Mouse (Mus musculus) midbrain, embryonic 14.5 days (tissue): Measurements from ENCODE around the gene Ica1. TPM values are rescaled to one million over a fixed set of nuclear protein-coding genes. Genes with fewer than 3 reads are reported as not detected.

Source experiments
- ATAC-seq: fragments of 200-750 bp; cut with Nextera tagmentation; 2 replicates; pipeline ENCODE4 v1.8.0; 2017; ENCODE audit warnings: moderate number of reproducible peaks, moderate library complexity; ENCODE audit not compliant: low FRiP score, low TSS enrichment
- DNase-seq: peaks from one replicate; pipeline ENCODE4 v3.0.0-alpha.2; 2015
- H3K27ac ChIP-seq: fragments of 300-500 bp; sonication (generic); replicated peaks from 2 replicates; pipeline ENCODE4 v1.5.1; 2014; ENCODE audit warnings: mild to moderate bottlenecking, low read depth, low read length, moderate library complexity
- H3K27me3 ChIP-seq: fragments of 300-500 bp; sonication (generic); 2 replicates; pipeline ENCODE4 v1.6.1; 2014; ENCODE audit warnings: low read length, control low read depth, mixed read lengths; ENCODE audit not compliant: control insufficient read depth, insufficient read depth
- H3K36me3 ChIP-seq: fragments of 300-500 bp; sonication (generic); 2 replicates; pipeline ENCODE4 v1.6.1; 2014; ENCODE audit warnings: low read length, control low read depth; ENCODE audit not compliant: control insufficient read depth, insufficient read depth
- H3K4me1 ChIP-seq: fragments of 300-500 bp; sonication (generic); 2 replicates; pipeline ENCODE4 v1.6.1; 2014; ENCODE audit warnings: mild to moderate bottlenecking, antibody characterized with exemption, low read length, control low read depth; ENCODE audit not compliant: control insufficient read depth, insufficient read depth
- H3K4me2 ChIP-seq: fragments of 300-500 bp; sonication (generic); 2 replicates; pipeline ENCODE4 v1.6.1; 2014; ENCODE audit warnings: mild to moderate bottlenecking, low read length, moderate library complexity
- H3K4me3 ChIP-seq: fragments of 300-500 bp; sonication (generic); replicated peaks from 2 replicates; pipeline ENCODE4 v1.5.1; 2014; ENCODE audit warnings: low read depth, low read length
- H3K9ac ChIP-seq: fragments of 300-500 bp; sonication (generic); replicated peaks from 2 replicates; pipeline ENCODE4 v1.6.1; 2014; ENCODE audit warnings: mild to moderate bottlenecking, low read length, moderate library complexity
- H3K9me3 ChIP-seq: fragments of 300-500 bp; sonication (generic); 2 replicates; pipeline ENCODE4 v1.6.1; 2016; ENCODE audit warnings: low read length, control low read depth, mixed read lengths; ENCODE audit not compliant: control insufficient read depth
- WGBS: fragments of 180-500 bp; shearing (Covaris S2); extraction: QIAGEN DNeasy Blood & Tissue Kit; methylation state at CpG from one replicate; pipeline ENCODE4 v1.1.7; 2014; 5-methylcytosine and 5-hydroxymethylcytosine counted together
- polyA plus RNA-seq: library from polyadenylated mRNA; unstranded; fragments of >200 nt; fragmentation: Nextera tagmentation; extraction: Ambion mirVana; gene quantifications from 2 replicates; pipeline ENCODE4 v1.2.1, GENCODE M21; 2014

Gene Ica1
- polyA plus RNA-seq, 1 experiment from 2014 or later: 59.0 TPM

DNA sequence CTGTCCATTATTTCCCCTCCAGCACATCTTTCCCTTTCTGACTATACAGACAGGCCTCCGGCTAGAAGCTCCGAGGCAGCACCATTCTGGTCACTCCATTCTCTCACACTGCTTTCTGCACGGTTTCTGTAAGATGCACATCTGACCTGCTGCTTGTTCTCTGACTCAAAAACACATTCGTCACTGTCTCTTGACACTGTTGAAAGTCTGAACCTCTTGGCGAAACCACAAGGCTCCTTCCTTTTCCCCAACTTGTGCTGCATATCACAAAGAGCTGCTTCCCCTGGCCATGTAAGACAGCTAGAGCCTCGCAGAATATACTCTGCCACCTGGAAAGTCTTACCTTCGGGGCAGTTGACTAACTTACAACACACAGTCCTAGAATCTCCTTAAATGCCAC lies 6.7 kb downstream of the Ica1 start:
- Histone ChIP-seq H3K4me2 (no peak overlapping the region), H3K4me1 (no peaks in the 10 kb centered on the region), H3K9me3 (no peaks in the 10 kb centered on the region), H3K27me3 (no peaks in the 10 kb centered on the region), H3K36me3 (no peaks in the 10 kb centered on the region), H3K4me3 (no peak overlapping the region), H3K9ac (no peak overlapping the region), H3K27ac (no peak overlapping the region)
- 88% methylated on average over 7 of the region's 7 CpGs for WGBS
- DNase-seq: no peak
- ATAC-seq: no peak

GRCm38 (mm10) chr6:8770341-8770740 lies 7.9 kb downstream of the Ica1 start:
- no peaks in the 10 kb centered on the region for H3K27me3 ChIP-seq
- H3K36me3 ChIP-seq: no peaks in the 10 kb centered on the region
- no peaks in the 10 kb centered on the region for H3K9me3 ChIP-seq
- no peak overlapping the region for H3K9ac ChIP-seq
- 85% methylated on average over 10 of the region's 10 CpGs for WGBS
- H3K4me3 ChIP-seq: no peak overlapping the region
- no peaks in the 10 kb centered on the region for H3K4me1 ChIP-seq
- DNase-seq (no peak), ATAC-seq (no peak)
- H3K27ac ChIP-seq: no peak overlapping the region
- no peak overlapping the region for H3K4me2 ChIP-seq

GRCm38 (mm10) chr6:8769803-8770202 lies 8.5 kb downstream of the Ica1 start:
- Histone ChIP-seq H3K27ac (no peak overlapping the region), H3K4me1 (no peaks in the 10 kb centered on the region), H3K9me3 (no peaks in the 10 kb centered on the region), H3K4me3 (no peak overlapping the region), H3K4me2 (no peak overlapping the region), H3K9ac (no peak overlapping the region), H3K27me3 (no peaks in the 10 kb centered on the region), H3K36me3 (no peaks in the 10 kb centered on the region)
- ATAC-seq (no peak), DNase-seq (peak; percentile 18)
- WGBS: 79% methylated on average over 6 of the region's 6 CpGs

DNA sequence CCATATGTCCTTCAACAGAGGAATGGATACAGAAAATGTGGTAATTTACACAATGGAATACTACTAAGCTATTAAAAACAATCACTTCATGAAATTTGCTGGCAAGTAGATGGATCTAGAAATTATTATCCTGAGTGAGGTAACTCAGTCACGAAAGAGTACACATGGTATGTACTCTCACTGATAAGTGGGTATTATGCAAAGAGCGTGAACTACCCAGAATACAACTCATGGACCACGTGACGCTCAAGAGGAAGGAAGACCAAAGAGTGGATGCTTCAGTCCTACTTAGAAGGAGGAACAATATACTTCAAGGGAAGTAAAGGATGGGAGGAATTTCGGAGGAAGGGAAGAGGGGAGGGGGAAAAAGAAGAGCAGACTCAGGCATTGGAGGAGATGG lies 11.6 kb downstream of the Ica1 start:
- no peak overlapping the region for H3K4me3 ChIP-seq
- no peak for ATAC-seq
- no peaks in the 10 kb centered on the region for H3K4me1 ChIP-seq
- 89% methylated on average over 5 of the region's 5 CpGs for WGBS
- no peak overlapping the region for H3K9ac ChIP-seq
- H3K4me2 ChIP-seq: no peak overlapping the region
- no peak overlapping the region for H3K27ac ChIP-seq
- no peaks in the 10 kb centered on the region for H3K27me3 ChIP-seq
- DNase-seq: no peak
- no peaks in the 10 kb centered on the region for H3K36me3 ChIP-seq
- no peaks in the 10 kb centered on the region for H3K9me3 ChIP-seq

GRCm38 (mm10) chr6:8765801-8766200 lies 12.5 kb downstream of the Ica1 start:
- no peaks in the 10 kb centered on the region for H3K9me3 ChIP-seq
- no peak overlapping the region for H3K4me3 ChIP-seq
- H3K4me1 ChIP-seq: no peaks in the 10 kb centered on the region
- WGBS: 98% methylated on average over 3 of the region's 3 CpGs
- H3K27me3 ChIP-seq: no peaks in the 10 kb centered on the region
- DNase-seq (no peak), ATAC-seq (no peak)
- no peak overlapping the region for H3K4me2 ChIP-seq
- no peaks in the 10 kb centered on the region for H3K36me3 ChIP-seq
- H3K27ac ChIP-seq: no peak overlapping the region
- no peak overlapping the region for H3K9ac ChIP-seq

DNA sequence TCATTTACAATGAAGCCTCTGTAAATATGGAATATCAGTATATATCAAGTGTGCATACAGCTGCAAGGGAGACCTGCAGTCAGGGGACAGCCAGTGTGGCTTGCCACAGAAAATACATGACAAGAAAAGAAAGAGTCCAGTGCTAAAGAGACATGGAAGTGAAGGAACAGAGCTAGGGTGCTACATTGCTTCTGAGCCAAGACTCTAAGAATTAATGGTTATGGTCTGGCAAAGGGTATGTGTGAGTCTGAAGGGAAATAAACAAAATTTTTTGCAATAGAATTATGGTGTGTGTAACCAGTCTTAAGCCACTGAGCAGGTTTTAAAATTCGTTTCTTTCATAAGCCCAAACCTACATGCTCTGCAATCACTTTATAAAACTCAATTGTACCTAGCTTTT lies 13.2 kb downstream of the Ica1 start:
- Histone ChIP-seq H3K4me1 (no peaks in the 10 kb centered on the region), H3K27me3 (no peaks in the 10 kb centered on the region), H3K9ac (no peak overlapping the region), H3K4me2 (no peak overlapping the region), H3K9me3 (no peaks in the 10 kb centered on the region), H3K27ac (no peak overlapping the region), H3K4me3 (no peak overlapping the region), H3K36me3 (no peaks in the 10 kb centered on the region)
- WGBS: 81% methylated on average over 1 of the region's 1 CpGs
- no peak for DNase-seq
- no peak for ATAC-seq

DNA sequence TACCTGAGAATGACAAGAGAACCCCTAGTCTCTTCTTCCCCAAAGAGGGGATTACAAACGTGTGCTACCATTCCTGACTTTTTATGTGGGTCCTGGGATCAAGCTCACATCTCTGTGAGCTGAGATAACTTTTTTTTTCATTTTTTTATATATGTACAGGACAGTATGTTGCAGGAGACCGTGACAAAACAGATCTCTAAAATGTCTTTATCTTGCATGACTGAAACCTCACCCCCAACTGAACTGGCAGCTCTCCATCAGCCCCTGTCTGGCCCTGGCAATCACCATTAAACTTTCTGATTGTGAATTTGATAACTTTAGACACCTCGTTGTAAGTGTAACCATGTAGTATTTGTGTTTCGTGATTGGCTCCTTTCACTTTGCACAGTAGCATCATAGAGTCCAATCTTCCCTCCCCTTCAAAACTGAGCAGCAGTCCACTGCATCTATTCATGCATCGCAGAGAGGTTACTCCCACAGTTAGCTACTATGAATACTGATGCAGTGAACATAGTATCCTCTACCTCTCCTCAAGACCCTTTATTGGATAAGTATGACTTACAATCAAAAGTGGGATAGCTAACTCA lies 17.5 kb downstream of the Ica1 start:
- Histone ChIP-seq H3K4me3 (no peak overlapping the region), H3K36me3 (no peaks in the 10 kb centered on the region), H3K27me3 (no peaks in the 10 kb centered on the region), H3K27ac (no peak overlapping the region), H3K9ac (no peak overlapping the region), H3K4me1 (no peaks in the 10 kb centered on the region), H3K9me3 (no peaks in the 10 kb centered on the region), H3K4me2 (no peak overlapping the region)
- ATAC-seq: no peak
- DNase-seq: no peak
- WGBS: 81% methylated on average over 5 of the region's 5 CpGs

GRCm38 (mm10) chr6:8759901-8760300 lies 18.4 kb downstream of the Ica1 start:
- H3K4me3 ChIP-seq: no peak overlapping the region
- ATAC-seq (no peak), DNase-seq (no peak)
- no peaks in the 10 kb centered on the region for H3K27me3 ChIP-seq
- H3K9ac ChIP-seq: no peak overlapping the region
- no peaks in the 10 kb centered on the region for H3K9me3 ChIP-seq
- 89% methylated on average over 1 of the region's 1 CpGs for WGBS
- no peaks in the 10 kb centered on the region for H3K4me1 ChIP-seq
- no peaks in the 10 kb centered on the region for H3K36me3 ChIP-seq
- H3K27ac ChIP-seq: no peak overlapping the region
- no peak overlapping the region for H3K4me2 ChIP-seq

DNA sequence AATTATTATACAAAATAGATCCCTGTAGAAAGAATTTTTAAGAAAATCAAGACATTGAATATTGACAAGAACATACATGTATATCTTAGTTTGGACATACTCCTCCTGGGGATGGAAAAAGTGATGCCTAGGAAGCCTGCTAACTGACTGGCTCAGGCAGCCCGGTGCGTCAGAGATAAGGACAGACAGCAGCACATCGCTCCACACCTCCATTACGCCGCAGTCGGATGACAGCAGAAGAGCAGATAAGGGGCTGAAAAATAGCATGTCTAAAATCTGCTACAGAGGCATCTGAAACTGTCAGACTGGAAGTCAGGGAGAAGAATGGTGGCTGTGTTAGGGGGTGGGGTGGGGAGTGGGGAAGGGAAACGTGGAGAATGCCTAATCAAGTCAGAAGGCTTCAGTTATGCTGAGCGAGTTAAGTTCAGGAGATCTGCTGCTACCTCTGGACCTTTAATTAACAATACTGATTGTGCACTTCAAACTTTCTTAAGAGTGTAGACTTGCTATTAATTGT lies 22.5 kb downstream of the Ica1 start:
- 72% methylated on average over 8 of the region's 8 CpGs for WGBS
- DNase-seq (no peak), ATAC-seq (no peak)
- no peak overlapping the region for H3K27ac ChIP-seq
- no peak overlapping the region for H3K9ac ChIP-seq
- H3K4me2 ChIP-seq: no peak overlapping the region
- H3K36me3 ChIP-seq: no peaks in the 10 kb centered on the region
- no peaks in the 10 kb centered on the region for H3K9me3 ChIP-seq
- H3K27me3 ChIP-seq: no peaks in the 10 kb centered on the region
- H3K4me3 ChIP-seq: no peak overlapping the region
- H3K4me1 ChIP-seq: no peaks in the 10 kb centered on the region
